Mouse (Mus musculus) hindbrain, embryonic 13.5 days (tissue): ENCODE measurements around the gene Bbs7. TPM values are rescaled to one million over a fixed set of nuclear protein-coding genes. Genes with fewer than 3 reads are reported as not detected.
"Not testable (repeated sequence)": the region's sequence is repeated elsewhere in the genome, so short reads cannot be mapped to it uniquely, and the experiment has no call there.

Source experiments
- ATAC-seq: fragments of 200-750 bp; cut with Nextera tagmentation; 2 replicates; pipeline ENCODE4 v1.8.0; 2017; ENCODE audit warnings: moderate TSS enrichment; ENCODE audit not compliant: low FRiP score
- H3K27ac ChIP-seq: fragments of 300-500 bp; sonication (generic); 2 replicates; pipeline ENCODE4 v1.5.1; 2015; ENCODE audit warnings: inconsistent platforms, mild to moderate bottlenecking, moderate library complexity
- H3K27me3 ChIP-seq: fragments of 300-500 bp; sonication (generic); 2 replicates; pipeline ENCODE4 v1.6.1; 2015; ENCODE audit warnings: mild to moderate bottlenecking, inconsistent platforms
- H3K36me3 ChIP-seq: fragments of 300-500 bp; sonication (generic); 2 replicates; pipeline ENCODE4 v1.6.1; 2015; ENCODE audit warnings: mild to moderate bottlenecking, inconsistent platforms
- H3K4me1 ChIP-seq: fragments of 300-500 bp; sonication (generic); replicated peaks from 2 replicates; pipeline ENCODE4 v1.6.1; 2015; ENCODE audit warnings: inconsistent platforms
- H3K4me2 ChIP-seq: fragments of 300-500 bp; sonication (generic); 2 replicates; pipeline ENCODE4 v1.6.1; 2015; ENCODE audit warnings: inconsistent platforms, mild to moderate bottlenecking, moderate library complexity
- H3K4me3 ChIP-seq: fragments of 300-500 bp; sonication (generic); 2 replicates; pipeline ENCODE4 v1.5.1; 2015; ENCODE audit warnings: mild to moderate bottlenecking, inconsistent platforms
- H3K9ac ChIP-seq: fragments of 300-500 bp; sonication (generic); 2 replicates; pipeline ENCODE4 v1.6.1; 2015; ENCODE audit warnings: mild to moderate bottlenecking, inconsistent platforms
- H3K9me3 ChIP-seq: fragments of 300-500 bp; sonication (generic); 2 replicates; pipeline ENCODE4 v1.6.1; 2016; ENCODE audit warnings: inconsistent platforms
- WGBS: fragments of 180-500 bp; shearing (Covaris S2); methylation state at CpG from one replicate; pipeline ENCODE4 v1.1.7; 2015; 5-methylcytosine and 5-hydroxymethylcytosine counted together
- polyA plus RNA-seq: library from polyadenylated mRNA; unstranded; fragments of >200 nt; fragmentation: Nextera tagmentation; extraction: Ambion mirVana; gene quantifications from 2 replicates; pipeline ENCODE4 v1.2.1, GENCODE M21; 2015

The Bbs7 gene
- polyA plus RNA-seq = 21.7 and 22.8 TPM in 2 replicates

GRCm38 (mm10) chr3:36613202-36613907, at the start of gene Bbs7:
Bbs7 (minus strand) TSS chr3:36613477.
- no peaks in the 10 kb centered on the region for H3K9me3 ChIP-seq
- H3K27me3 ChIP-seq = no peaks in the 10 kb centered on the region
- peaks cover 11% of the 10 kb centered on the region for H3K4me1 ChIP-seq
- peak within 1 kb of the TSS; percentile 82 for H3K27ac ChIP-seq
- WGBS = 3% methylated on average over 38 of the region's 38 CpGs
- H3K36me3 ChIP-seq = peaks cover 6% of the 10 kb centered on the region
- peak within 1 kb of the TSS; percentile 60 for H3K4me2 ChIP-seq
- peak within 1 kb of the TSS; percentile 61 for H3K4me3 ChIP-seq
- peak within 1 kb of the TSS; percentile 82 for H3K9ac ChIP-seq
- ATAC-seq = peak; percentile 100

- not testable (repeated sequence) for ATAC-seq, H3K4me2 ChIP-seq, H3K27ac ChIP-seq, H3K4me3 ChIP-seq, H3K36me3 ChIP-seq, H3K4me1 ChIP-seq, H3K9me3 ChIP-seq, H3K9ac ChIP-seq, H3K27me3 ChIP-seq
Observed at GRCm38 (mm10) chr3:36645245-36645559, 31.9 kb upstream of the Bbs7 start.

- H3K4me3 ChIP-seq = no peak overlapping the region
- ATAC-seq = no peak
- H3K9ac ChIP-seq = no peak overlapping the region
- H3K9me3 ChIP-seq = no peaks in the 10 kb centered on the region
- H3K4me2 ChIP-seq = no peak overlapping the region
- no peaks in the 10 kb centered on the region for H3K4me1 ChIP-seq
- no peaks in the 10 kb centered on the region for H3K36me3 ChIP-seq
- H3K27ac ChIP-seq = no peak overlapping the region
- 84% methylated on average over 3 of the region's 3 CpGs for WGBS
- H3K27me3 ChIP-seq = no peaks in the 10 kb centered on the region
Observed at GRCm38 (mm10) chr3:36644554-36645244, 31.4 kb upstream of the Bbs7 start.

GRCm38 (mm10) chr3:36643354-36643753, 30.1 kb upstream of the Bbs7 start:
- no peak overlapping the region for H3K27ac ChIP-seq
- no peak for ATAC-seq
- no peak overlapping the region for H3K9ac ChIP-seq
- H3K4me2 ChIP-seq = no peak overlapping the region
- no peaks in the 10 kb centered on the region for H3K36me3 ChIP-seq
- H3K4me1 ChIP-seq = no peaks in the 10 kb centered on the region
- H3K27me3 ChIP-seq = no peaks in the 10 kb centered on the region
- WGBS = 87% methylated on average over 3 of the region's 3 CpGs
- H3K4me3 ChIP-seq = no peak overlapping the region
- no peaks in the 10 kb centered on the region for H3K9me3 ChIP-seq

- no peaks in the 10 kb centered on the region for H3K27me3 ChIP-seq
- 79% methylated on average over 13 of the region's 13 CpGs for WGBS
- H3K4me1 ChIP-seq = no peaks in the 10 kb centered on the region
- H3K36me3 ChIP-seq = no peaks in the 10 kb centered on the region
- no peak for ATAC-seq
- H3K9me3 ChIP-seq = no peaks in the 10 kb centered on the region
- H3K4me2 ChIP-seq = no peak overlapping the region
- H3K9ac ChIP-seq = no peak overlapping the region
- no peak overlapping the region for H3K27ac ChIP-seq
- H3K4me3 ChIP-seq = no peak overlapping the region
Observed at GRCm38 (mm10) chr3:36642736-36643135, 29.5 kb upstream of the Bbs7 start.

- Histone ChIP-seq H3K4me1 (no peaks in the 10 kb centered on the region), H3K27me3 (no peaks in the 10 kb centered on the region), H3K9me3 (no peaks in the 10 kb centered on the region), H3K36me3 (no peaks in the 10 kb centered on the region), H3K4me2 (no peak overlapping the region), H3K27ac (no peak overlapping the region), H3K9ac (no peak overlapping the region), H3K4me3 (no peak overlapping the region)
- 68% methylated on average over 2 of the region's 2 CpGs for WGBS
- no peak for ATAC-seq
Observed at GRCm38 (mm10) chr3:36640787-36641186, 27.5 kb upstream of the Bbs7 start.

- no peaks in the 10 kb centered on the region for H3K4me1 ChIP-seq
- no peak overlapping the region for H3K4me2 ChIP-seq
- H3K27ac ChIP-seq = no peak overlapping the region
- no peak overlapping the region for H3K9ac ChIP-seq
- no peak overlapping the region for H3K4me3 ChIP-seq
- ATAC-seq = peak; percentile 59; the same call in 1 of the 2 replicates
- H3K9me3 ChIP-seq = no peaks in the 10 kb centered on the region
- 26% methylated on average over 4 of the region's 4 CpGs for WGBS
- H3K27me3 ChIP-seq = no peaks in the 10 kb centered on the region
- H3K36me3 ChIP-seq = no peaks in the 10 kb centered on the region
Observed at GRCm38 (mm10) chr3:36635449-36635848, 22.2 kb upstream of the Bbs7 start.

- Histone ChIP-seq H3K9ac (no peak overlapping the region), H3K27ac (no peak overlapping the region), H3K4me3 (no peak overlapping the region), H3K9me3 (no peaks in the 10 kb centered on the region), H3K4me1 (no peaks in the 10 kb centered on the region), H3K27me3 (no peaks in the 10 kb centered on the region), H3K36me3 (no peaks in the 10 kb centered on the region), H3K4me2 (no peak overlapping the region)
- 83% methylated on average over 2 of the region's 2 CpGs for WGBS
- ATAC-seq = no peak
Observed at GRCm38 (mm10) chr3:36626803-36627202, 13.5 kb upstream of the Bbs7 start.

GRCm38 (mm10) chr3:36618181-36618580, 4.9 kb upstream of the Bbs7 start:
- ATAC-seq = no peak
- Histone ChIP-seq H3K9me3 (no peaks in the 10 kb centered on the region), H3K27ac (no peak overlapping the region), H3K4me1 (0 out of 2 replicates have a peak, but pooled peaks cover 6% of the 10 kb centered on the region), H3K36me3 (0 out of 2 replicates have a peak, but pooled peaks cover 5% of the 10 kb centered on the region), H3K4me2 (no peak overlapping the region), H3K27me3 (no peaks in the 10 kb centered on the region), H3K4me3 (no peak overlapping the region), H3K9ac (no peak overlapping the region)
- WGBS = 79% methylated on average over 7 of the region's 7 CpGs

- WGBS = 67% methylated on average over 5 of the region's 5 CpGs
- no peaks in the 10 kb centered on the region for H3K27me3 ChIP-seq
- H3K4me3 ChIP-seq = peak overlapping the region; percentile 61; the same call in 1 of the 2 replicates
- H3K9ac ChIP-seq = no peak overlapping the region
- peaks cover 2% of the 10 kb centered on the region; the same call in 1 of the 2 replicates for H3K36me3 ChIP-seq
- H3K4me2 ChIP-seq = peak overlapping the region; percentile 60
- no peak for ATAC-seq
- peaks cover 11% of the 10 kb centered on the region for H3K4me1 ChIP-seq
- H3K27ac ChIP-seq = no peak overlapping the region
- no peaks in the 10 kb centered on the region for H3K9me3 ChIP-seq
Observed at GRCm38 (mm10) chr3:36613908-36614255, 605 bp upstream of the Bbs7 start.

- Histone ChIP-seq H3K27me3 (no peaks in the 10 kb centered on the region), H3K4me1 (peaks cover 11% of the 10 kb centered on the region), H3K4me2 (peak overlapping the region; percentile 60), H3K4me3 (peak overlapping the region; percentile 61), H3K27ac (peak overlapping the region; percentile 82), H3K9me3 (no peaks in the 10 kb centered on the region), H3K9ac (peak overlapping the region; percentile 82), H3K36me3 (peaks cover 6% of the 10 kb centered on the region)
- peak; percentile 68 for ATAC-seq
- 5% methylated on average over 6 of the region's 6 CpGs for WGBS
Observed at GRCm38 (mm10) chr3:36612687-36613086, 590 bp downstream of the Bbs7 start.

- Histone ChIP-seq H3K27me3 (no peaks in the 10 kb centered on the region), H3K27ac (no peak overlapping the region), H3K4me2 (no peak overlapping the region), H3K4me1 (no peaks in the 10 kb centered on the region), H3K9ac (no peak overlapping the region), H3K9me3 (no peaks in the 10 kb centered on the region), H3K36me3 (peaks cover 26% of the 10 kb centered on the region), H3K4me3 (no peak overlapping the region)
- ATAC-seq = no peak
- WGBS = 79% methylated on average over 7 of the region's 7 CpGs
Observed at GRCm38 (mm10) chr3:36605894-36606783, 7.1 kb downstream of the Bbs7 start.
